Mouse (Mus musculus) lung, postnatal 0 days (tissue): Measurements from ENCODE around the gene Vps35l.

Experiments
- CTCF ChIP-seq: IDR thresholded peaks from 2 replicates; pipeline ENCODE4 v1.5.1; 2016; ENCODE audit warnings: antibody characterized with exemption, mild to moderate bottlenecking
- EP300 ChIP-seq: IDR thresholded peaks from 2 replicates; pipeline ENCODE4 v1.6.1; 2016; ENCODE audit warnings: antibody characterized with exemption, mild to moderate bottlenecking, control low read depth

DNA sequence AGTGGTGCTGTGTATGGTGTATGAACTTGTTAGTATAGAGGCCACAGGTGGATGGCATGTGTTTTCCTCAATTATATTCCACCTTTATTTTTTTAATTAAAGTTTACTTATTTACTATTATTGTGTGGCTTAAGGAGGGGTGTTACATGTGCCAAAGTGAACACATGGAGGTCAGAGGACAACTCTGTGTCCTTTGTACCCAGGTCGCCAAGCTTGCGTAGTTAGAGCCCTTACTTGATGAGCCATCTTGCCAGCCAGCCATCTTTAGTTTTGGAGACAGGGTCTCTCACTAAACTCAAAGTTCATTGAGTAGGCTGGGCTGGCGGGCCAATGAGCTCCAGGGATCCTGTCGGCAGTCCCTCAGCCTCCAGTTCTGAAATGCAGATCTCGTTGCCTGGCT is 47.3 kb downstream of the Vps35l start:
- no peak for TF ChIP-seq CTCF
- TF ChIP-seq EP300: no peak
